Mouse (Mus musculus) lung, adult 2 months (tissue): ENCODE results near the gene Otog. TPM values are rescaled to one million over a fixed set of nuclear protein-coding genes. Genes with fewer than 3 reads are reported as not detected.

Source experiments
- DNase-seq: peaks from one replicate; pipeline ENCODE4 v3.0.0; 2022
- H3K4me1 ChIP-seq: fragments of 200-500 bp; 2 replicates; pipeline ENCODE4 v1.6.1; 2011; ENCODE audit warnings: low read length; ENCODE audit not compliant: control insufficient read depth, insufficient read depth
- H3K4me3 ChIP-seq: fragments of 200-500 bp; replicated peaks from 2 replicates; pipeline ENCODE3; 2011; ENCODE audit warnings: low read depth, mild to moderate bottlenecking, control low read depth, low read length; ENCODE audit errors: extremely low read depth
- CTCF ChIP-seq: fragments of 200-500 bp; IDR thresholded peaks from 2 replicates; pipeline ENCODE4 v1.5.1; 2011; ENCODE audit warnings: mild to moderate bottlenecking, low read length, control low read depth; ENCODE audit not compliant: insufficient read depth
- POLR2A ChIP-seq: fragments of 200-500 bp; IDR thresholded peaks from 2 replicates; pipeline ENCODE4 v1.6.1; 2011; ENCODE audit warnings: low read depth, mild to moderate bottlenecking, control low read depth, low read length, borderline replicate concordance; ENCODE audit errors: extremely low read depth
- WGBS: fragments of 180-500 bp; shearing (Covaris S2); methylation state at CpG from one replicate; pipeline ENCODE4 v1.1.7; 2018; 5-methylcytosine and 5-hydroxymethylcytosine counted together
- polyA plus RNA-seq: library from polyadenylated mRNA; depleted of rRNA; stranded (reverse); fragments of >200 nt; gene quantifications from 2 replicates; pipeline ENCODE4 v1.2.3, GENCODE M21; 2012; rRNA removed

Otog gene
- polyA plus RNA-seq: not detected in 2 replicates

DNA sequence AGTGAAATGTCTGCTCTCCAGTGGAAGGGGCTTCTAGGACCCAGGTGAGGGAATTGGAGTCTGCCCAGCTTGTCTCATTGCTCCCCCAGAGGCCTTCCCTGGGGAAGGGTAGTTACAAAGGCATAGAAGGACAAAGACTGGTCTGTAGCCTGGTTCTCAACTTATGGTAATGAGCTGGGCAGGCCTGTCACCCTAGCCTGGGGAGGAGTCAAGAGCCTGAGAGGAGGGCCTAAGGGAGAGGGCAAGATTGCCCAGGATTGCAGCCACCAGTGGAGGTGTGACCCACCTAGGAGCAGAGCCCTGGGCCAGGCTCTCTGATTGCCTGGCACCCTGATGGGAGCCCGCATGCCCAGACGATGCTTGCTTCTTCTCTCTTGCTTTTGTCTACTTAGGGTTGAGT lies at the start of gene Otog:
Gene Otog, plus strand, starts transcription at position 292 of the 400 bp plus-strand sequence.
- WGBS: 42% methylated on average over 2 of the region's 2 CpGs
- TF ChIP-seq POLR2A: no peak
- TF ChIP-seq CTCF: no peak
- DNase-seq: no peak
- Histone ChIP-seq H3K4me1 (no peaks in the 10 kb centered on the region), H3K4me3 (no peak within 1 kb of the TSS)

DNA sequence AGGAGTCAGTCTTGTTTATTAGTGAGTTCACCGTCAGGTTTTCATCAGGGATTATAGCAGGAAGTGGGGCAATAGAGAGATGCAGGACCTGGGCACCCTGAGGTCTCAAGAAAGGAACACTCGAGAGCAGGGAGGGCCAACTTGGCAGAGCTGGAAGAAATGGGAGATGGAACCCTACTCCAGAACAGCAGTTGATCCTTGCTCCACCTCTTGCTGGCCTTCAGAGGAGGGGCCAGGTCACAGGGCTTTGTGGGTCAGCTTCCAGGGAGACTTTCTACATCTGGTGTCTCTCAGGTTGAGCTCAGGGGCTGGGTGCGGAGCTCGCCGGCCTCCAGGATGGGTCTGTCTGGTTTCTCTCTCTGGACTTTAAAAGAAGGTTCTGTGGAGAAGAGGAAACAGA lies 45.4 kb upstream of the Otog start:
- Histone ChIP-seq H3K4me3 (no peak overlapping the region), H3K4me1 (no peaks in the 10 kb centered on the region)
- TF ChIP-seq CTCF (no peak), POLR2A (no peak)
- 75% methylated on average over 5 of the region's 5 CpGs for WGBS
- DNase-seq: no peak

DNA sequence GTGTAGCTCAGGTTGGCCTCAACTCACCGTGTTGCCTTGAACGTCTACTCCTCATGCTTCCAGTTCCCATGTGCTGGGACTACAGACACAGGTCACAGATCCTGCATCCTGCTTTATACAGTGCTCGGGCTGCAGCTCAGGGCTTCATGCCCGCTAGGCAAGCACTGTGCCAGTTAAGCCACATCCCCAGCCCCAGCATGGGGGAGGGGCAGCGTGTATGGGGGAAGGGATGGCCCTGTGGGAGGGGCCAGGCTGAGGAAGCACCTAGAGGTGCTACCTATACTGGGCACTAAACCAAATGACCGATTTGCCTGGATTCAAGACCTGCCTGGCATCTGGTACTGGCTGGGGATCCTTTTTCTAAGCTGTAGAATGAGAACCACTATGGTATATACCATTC lies 40.8 kb upstream of the Otog start:
- H3K4me3 ChIP-seq: no peak overlapping the region
- TF ChIP-seq CTCF: no peak
- no peak for TF ChIP-seq POLR2A
- DNase-seq: no peak
- 61% methylated on average over 6 of the region's 6 CpGs for WGBS
- no peaks in the 10 kb centered on the region for H3K4me1 ChIP-seq

DNA sequence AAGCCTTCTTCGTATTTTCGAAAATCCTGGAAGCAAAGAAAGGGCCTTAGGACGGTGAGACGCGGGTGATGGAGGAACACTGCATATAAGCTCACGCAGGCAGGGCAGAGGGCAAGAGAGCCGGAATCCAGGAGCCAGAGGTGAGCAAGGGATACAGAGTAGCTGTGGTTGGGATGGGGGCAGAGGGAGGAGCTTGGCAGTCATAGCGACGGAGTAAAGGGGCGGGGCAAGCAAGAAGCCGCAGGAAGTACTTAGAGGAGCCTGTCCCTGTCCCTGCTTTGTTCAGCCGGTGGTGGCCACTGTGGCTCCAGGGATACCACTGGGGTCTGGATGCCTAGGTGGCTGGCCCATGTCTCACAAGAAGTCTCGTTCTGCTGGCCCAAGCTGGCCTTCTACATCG lies 39.1 kb upstream of the Otog start:
- H3K4me3 ChIP-seq: no peak overlapping the region
- WGBS: 21% methylated on average over 14 of the region's 14 CpGs
- TF ChIP-seq POLR2A (no peak), CTCF (no peak)
- DNase-seq: no peak
- no peaks in the 10 kb centered on the region for H3K4me1 ChIP-seq

DNA sequence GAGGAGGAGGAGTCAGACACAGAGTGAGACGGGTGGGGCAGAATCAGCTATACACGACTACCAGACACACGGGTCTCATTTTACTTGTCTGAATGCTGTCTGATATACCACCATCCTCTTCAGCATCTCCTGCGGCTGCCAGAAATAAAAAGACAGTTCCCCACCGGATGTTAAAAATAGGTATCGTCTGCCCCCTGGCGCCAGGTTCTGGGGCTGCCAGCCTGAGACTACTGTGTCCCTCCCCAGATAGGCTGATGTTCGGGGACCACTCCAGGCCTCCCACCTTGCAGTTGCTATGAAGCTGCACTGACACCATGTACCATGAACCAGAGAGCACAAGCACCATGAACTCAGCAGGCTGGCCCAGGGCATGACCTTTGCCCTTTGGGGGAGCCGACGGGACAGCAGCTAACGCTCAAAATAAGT lies 36.7 kb upstream of the Otog start:
- no peaks in the 10 kb centered on the region for H3K4me1 ChIP-seq
- DNase-seq: peak; percentile 6
- TF ChIP-seq POLR2A (no peak), CTCF (no peak)
- no peak overlapping the region for H3K4me3 ChIP-seq
- 38% methylated on average over 11 of the region's 11 CpGs for WGBS

DNA sequence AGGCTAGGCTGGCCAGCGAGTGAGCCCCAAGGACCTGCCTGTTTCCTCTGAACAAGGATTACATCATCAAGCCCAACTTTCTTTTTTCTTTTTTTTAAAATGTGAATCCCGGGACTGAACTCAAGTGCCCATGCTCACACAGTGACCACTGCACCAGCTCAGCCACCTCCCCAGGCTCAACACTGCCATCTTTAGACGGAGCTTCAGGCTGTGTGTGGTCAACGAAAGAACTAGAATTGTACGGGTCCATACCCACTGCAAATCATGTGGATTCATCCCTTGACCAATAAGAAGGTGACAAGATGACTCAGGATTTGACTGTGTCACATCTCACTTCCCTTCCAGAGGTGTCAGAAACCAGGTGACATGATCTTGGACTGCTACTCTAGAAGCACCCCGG lies 36.0 kb upstream of the Otog start:
- H3K4me3 ChIP-seq: no peak overlapping the region
- H3K4me1 ChIP-seq: no peaks in the 10 kb centered on the region
- no peak for DNase-seq
- WGBS: 61% methylated on average over 6 of the region's 6 CpGs
- TF ChIP-seq CTCF: no peak
- TF ChIP-seq POLR2A: no peak

DNA sequence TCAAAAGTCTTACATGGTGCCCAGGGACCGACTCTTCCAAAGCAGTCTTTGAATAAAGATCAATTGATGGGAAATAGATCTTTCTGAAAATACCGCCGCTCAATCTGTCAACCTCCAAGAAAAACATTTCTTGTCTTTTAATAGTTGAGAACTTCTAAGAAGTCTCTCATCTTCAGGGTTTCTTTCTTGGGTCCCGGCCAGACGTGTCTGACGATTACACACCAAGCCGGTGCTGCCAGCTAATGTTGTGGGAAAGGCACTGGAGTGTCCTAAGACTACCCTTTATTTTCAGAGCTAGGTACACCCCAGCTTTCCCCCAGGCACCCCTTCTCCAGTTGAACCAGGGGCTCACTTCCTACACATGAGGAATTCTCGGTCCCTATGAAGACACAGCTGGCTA lies 32.7 kb upstream of the Otog start:
- H3K4me3 ChIP-seq: no peak overlapping the region
- 86% methylated on average over 8 of the region's 8 CpGs for WGBS
- TF ChIP-seq POLR2A (no peak), CTCF (no peak)
- no peaks in the 10 kb centered on the region for H3K4me1 ChIP-seq
- DNase-seq: no peak

DNA sequence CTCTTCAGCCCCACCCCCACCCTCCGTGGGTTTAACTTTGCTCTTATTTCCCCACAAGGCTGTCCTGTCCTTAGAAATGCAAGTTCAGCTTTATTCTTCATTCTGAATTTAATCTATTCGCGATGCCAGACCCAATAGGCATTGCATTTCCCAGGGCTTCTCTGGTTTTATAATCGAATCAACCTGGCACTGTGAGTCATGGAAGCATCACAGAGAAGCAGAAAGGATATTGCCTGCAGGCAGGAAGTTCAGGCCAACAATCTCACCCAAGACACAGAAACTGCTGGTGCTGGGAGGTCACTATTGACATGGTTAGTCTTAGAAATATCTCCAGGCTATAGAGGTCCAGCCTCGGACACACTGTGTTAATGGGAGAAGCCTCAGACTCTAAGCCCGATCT lies 30.5 kb upstream of the Otog start:
- TF ChIP-seq POLR2A: no peak
- no peak for TF ChIP-seq CTCF
- Histone ChIP-seq H3K4me3 (no peak overlapping the region), H3K4me1 (no peaks in the 10 kb centered on the region)
- WGBS: 79% methylated on average over 6 of the region's 6 CpGs
- no peak for DNase-seq

DNA sequence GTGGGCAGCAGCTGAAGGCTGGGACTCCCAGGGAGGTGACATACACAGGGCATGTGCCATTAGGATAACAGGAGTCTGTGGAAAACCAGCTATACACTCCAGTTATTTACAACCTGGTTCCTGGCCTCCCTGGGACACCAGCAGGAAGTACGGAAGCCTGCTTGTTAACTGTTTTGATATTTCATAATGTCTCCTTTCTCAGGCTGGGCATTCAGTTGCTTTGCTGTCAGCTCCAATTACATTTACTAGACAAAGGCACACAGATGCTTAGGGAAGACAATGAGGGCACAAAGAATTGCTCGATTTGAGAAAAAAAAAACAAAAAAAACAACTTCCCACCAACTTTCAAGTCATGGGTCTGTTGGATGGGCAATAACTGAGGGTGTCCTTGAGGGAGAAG lies 24.3 kb upstream of the Otog start:
- Histone ChIP-seq H3K4me1 (no peaks in the 10 kb centered on the region), H3K4me3 (no peak overlapping the region)
- 62% methylated on average over 2 of the region's 2 CpGs for WGBS
- DNase-seq: no peak
- TF ChIP-seq POLR2A (no peak), CTCF (no peak)

DNA sequence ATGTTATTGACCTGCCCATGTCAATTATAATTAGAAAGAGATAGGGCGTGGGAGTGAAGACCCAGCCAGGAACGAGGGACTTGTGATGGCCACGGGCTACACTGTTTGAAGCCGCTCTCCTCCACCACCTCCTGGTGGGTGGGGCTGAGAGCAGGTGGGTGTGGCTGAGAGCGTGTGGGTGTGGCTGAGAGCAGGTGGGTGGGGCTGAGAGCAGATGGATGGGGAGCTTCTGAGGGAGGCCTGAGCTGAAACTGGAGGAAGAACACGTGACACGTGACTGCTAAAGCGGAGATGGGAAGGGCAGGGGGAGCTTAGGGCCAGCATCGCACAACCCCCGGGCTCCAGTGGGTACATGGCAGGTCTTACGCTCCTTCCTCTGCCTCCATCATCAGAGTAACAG lies 22.4 kb upstream of the Otog start:
- H3K4me3 ChIP-seq: no peak overlapping the region
- DNase-seq: no peak
- H3K4me1 ChIP-seq: no peaks in the 10 kb centered on the region
- WGBS: 12% methylated on average over 11 of the region's 11 CpGs
- no peak for TF ChIP-seq POLR2A
- no peak for TF ChIP-seq CTCF

DNA sequence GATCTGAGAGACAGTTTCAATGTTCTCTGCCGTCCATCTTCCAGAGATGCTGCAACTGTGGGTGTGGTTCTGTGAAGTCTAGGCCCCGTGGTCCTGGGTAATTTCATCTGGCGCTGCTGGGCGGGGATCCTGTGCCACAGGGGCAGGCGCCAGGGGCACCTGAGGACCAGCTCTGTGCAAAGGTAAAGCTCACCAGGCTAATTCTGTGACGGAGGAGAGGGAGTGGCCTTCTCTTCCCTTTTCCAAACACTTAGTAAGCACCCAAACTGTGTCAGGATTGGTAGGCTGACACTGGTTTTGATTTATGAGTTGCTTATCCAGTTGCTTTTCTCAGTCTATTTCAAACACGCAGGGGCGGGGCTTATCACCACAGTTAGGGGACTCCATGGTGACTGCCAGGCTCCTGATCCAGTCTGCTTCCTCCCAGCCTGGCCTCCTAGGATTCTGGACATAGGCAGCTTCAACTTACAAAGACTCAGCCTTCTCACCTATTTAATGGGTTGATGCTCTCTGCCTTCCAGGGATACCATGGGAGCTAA lies 20.1 kb upstream of the Otog start:
- 50% methylated on average over 8 of the region's 8 CpGs for WGBS
- H3K4me3 ChIP-seq: no peak overlapping the region
- DNase-seq: no peak
- TF ChIP-seq CTCF (no peak), POLR2A (no peak)
- no peaks in the 10 kb centered on the region for H3K4me1 ChIP-seq
